Mouse (Mus musculus) skeletal muscle tissue, adult 2 months (tissue): Measurements from ENCODE around the gene Ddhd1.
"Not testable (repeated sequence)": the region's sequence is repeated elsewhere in the genome, so short reads cannot be mapped to it uniquely, and the experiment has no call there.

Source experiments
- DNase-seq: peaks from one replicate; pipeline ENCODE4 v3.0.0-alpha.2; 2012; ENCODE audit warnings: low read depth, low spot score

Gene Ddhd1

DNA sequence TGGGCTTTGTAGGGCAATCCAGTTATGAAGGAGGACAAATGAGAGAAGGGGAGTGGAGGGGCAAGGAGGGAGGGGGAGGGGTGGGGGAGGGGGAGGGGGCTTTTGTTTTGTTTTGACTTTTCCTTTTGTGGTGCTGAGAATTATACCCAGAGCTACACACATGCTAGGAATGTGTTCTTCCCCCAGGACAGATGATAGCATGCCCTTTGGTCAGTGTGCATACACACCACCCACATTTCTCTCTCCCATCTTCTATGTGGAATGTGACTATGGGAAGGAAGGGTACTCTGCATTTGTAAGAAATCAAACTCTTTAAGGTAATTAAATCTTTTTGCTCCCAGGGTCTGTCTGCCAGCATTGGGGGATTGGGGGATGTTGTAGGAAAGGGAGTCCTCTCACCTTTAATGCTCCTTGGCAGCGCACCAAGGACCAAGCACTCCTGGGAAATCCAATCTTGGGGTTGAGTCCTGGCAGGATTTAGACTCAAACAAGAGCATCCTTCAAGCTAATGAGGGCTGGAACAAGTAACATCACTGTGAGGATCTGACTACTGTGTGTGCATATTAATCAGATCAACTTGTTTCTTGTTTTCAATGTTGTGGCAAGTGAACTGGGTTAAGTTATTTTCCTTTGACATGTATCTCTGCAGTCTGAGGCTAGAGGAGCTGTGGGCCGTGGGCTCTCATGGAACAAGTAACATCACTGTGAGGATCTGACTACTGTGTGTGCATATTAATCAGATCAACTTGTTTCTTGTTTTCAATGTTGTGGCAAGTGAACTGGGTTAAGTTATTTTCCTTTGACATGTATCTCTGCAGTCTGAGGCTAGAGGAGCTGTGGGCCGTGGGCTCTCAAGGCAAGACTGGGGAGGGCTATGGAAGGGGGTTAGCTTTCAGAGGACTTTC lies 76.8 kb downstream of the Ddhd1 start:
- not testable (repeated sequence) for DNase-seq

DNA sequence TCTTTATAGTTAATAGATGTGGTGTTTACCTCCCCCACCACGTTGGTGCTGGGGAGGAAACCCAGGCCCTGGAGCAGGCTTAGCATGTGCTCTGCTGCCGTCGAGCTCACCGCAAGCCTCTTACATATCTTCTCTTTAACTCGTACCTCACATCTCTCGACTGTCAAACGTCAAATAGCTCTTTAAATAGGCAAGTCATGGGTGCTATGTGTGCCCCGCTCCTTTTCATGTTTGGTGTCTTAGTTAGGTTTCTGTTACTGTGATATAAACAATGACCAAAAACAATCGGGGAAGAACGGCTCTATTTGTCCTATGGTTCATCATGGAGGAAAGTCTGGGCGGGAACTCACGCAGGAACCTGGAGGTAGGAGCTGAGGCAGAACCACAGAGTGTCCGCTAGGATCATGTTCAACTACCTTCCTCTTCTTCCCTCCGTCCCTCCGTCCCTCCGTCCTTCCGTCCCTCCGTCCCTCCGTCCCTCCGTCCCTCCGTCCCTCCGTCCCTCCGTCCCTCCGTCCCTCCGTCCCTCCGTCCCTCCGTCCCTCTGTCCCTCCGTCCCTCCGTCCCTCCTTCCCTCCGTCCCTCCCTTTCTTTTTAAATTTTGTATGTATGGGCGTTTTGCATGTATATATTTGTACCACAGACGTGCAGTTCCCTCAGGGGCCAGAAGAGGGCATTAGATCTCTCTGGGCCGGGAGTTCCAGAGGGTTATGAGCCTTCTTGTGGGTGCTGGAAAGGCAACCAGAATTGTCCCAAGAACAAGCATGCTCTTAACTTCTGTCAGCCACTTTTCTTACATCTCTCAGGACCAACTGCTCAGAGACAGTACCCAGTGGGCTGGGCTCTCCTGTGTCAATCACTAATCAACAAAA lies 91.6 kb downstream of the Ddhd1 start:
- DNase-seq: peak; percentile 48

DNA sequence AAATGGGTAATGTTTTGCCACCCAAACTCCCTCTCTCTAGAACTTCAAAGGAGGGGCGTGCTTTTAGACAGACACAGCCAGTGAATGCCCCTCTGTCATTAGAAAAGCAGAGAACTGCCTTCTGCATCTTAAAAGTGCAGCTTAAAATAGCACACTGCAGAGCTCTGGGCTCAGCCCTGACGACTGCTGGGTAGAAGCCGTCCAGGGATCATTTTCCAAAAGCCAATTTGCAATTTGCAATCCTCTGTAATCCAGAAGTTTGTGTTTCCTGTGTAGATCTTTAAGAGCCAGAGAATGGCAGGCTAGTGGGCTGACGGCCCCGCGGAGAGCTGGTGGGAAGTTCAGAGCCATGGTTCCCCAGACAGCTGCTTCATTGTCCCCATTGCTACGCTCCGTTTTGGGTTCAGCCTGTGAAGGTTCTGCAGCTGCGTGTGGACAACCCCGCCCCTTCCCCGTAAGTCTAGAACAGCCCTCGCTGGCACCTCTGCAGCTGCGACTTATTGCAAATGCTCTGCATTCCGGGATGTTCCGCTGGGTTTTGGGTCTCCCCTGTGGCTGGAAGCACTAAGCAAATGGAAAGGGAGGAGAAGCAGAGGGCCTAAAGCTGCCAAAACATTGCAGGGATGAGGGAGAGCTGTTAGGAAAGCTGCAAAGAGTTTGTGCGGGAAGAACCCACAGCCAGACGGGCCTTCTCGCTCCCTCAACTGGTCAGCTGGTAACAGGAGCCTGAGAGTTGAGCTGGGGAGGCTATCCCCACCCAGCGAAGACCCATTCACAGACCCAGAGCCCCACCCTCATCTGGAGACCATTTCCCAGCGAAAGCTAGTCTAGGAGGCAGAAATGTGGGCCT lies 92.5 kb downstream of the Ddhd1 start:
- peak; percentile 70 for DNase-seq

DNA sequence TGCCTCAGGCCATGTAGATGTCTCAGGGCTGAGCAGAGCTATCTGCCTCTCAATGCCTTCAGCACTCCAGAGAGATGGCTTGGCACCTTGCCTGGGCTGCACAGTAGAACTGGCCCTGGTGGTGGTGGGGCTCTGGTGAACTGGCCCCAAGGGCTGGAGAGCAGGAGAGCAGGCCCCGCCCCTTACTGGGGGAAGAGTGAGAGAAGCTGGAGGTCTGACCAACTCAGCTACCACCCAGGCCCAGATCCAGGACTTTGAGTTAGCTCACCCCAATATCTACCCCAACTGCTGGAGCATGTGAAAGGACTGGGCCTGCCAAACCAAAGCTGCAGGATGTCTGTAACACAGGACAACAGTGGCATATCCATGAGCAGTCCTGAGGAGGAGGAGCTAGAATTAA lies 94.4 kb downstream of the Ddhd1 start:
- peak; percentile 55 for DNase-seq

DNA sequence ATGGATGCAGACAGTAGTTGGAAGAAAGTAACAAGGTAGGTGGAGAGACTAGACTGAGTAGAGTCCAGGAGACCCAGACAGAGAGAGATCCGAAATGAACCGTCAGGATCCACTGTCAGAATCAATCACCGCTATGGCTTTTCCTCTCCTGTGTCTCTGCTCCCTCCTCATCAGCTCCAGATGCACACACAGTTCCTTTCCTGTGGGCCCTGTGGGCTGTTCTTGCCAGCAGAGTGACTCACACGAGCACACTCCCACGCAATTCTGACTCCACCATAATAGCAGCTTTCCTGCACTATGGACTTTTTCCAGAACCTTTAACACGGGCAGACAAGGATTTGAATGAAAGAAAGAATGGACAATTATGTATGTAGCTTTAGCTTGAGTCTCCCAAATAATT lies 96.3 kb downstream of the Ddhd1 start:
- DNase-seq: peak; percentile 64

DNA sequence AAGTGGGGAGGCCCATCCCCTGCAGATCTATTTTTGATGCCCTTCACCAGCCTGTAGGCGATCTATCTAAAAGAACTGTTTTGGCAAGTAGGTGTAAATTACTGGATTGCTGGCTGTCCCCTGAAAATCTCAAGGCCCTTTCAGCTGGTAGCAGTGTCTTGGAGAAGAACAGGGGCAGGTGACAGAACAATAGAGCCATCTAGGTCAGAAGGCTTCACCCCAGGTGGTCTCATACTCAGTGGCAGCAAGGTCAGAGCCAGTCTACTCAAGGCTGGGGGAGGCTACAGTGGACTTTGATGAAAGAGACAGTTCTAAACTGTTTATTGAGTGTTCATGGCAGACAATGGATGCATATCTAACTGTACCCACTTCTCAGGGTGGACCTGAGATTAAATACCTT lies 98.9 kb downstream of the Ddhd1 start:
- no peak for DNase-seq

DNA sequence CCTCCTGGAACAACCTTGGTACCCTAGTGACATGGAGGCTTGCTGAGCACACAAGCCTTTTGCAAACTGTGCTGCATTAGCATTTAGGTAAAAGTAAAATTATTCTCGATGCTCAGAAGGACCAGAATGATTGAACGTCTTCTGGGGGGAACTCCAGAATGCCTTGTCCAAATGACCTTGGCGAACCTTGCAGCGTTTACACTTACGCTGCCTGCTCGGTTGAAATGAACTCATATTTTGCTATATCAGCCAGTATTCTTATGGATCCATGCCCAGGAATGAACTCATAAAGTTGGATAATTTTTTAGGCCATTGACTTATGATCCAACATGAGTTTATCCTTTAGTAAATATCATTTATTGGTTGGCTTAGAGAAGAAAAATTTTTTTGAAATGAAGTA lies 103.6 kb downstream of the Ddhd1 start:
- peak; percentile 62 for DNase-seq

DNA sequence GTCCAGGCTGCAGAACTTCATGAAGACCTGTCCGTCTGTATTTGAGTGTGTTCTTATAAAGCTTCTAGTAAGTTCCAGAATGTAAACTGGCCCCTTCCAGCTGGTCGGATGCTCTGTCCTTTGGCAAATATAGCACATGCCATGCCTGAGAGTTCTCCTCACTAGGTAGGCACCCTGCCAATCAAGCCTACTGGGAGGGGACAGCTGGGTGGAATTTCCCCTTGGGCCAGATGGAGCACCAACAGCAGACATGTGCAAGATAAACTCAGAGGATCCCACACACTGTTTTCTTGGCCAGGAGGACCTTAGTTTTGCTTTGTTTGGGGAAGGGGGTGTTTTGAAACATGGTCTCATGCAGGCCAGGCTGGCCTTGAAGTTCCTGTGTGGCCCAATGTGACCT lies 104.1 kb downstream of the Ddhd1 start:
- DNase-seq: peak; percentile 68

DNA sequence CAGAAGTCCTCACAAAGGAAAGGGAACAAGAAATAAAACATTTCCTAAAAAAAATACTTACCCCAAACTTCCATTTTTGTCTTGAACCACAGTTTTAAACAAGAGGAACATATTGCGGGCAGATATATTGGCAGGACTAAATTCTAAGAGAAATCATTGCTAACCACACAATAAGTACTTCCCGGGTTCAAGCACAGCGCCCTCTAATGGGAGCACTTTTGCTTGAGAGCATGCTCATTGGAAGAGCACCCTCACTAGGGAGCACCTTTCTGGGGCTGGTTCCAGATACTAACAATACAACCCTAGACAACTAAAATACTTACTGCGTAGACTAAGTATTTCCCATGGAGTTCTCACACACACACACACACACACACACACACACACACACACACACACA lies 105.5 kb downstream of the Ddhd1 start:
- no peak for DNase-seq

DNA sequence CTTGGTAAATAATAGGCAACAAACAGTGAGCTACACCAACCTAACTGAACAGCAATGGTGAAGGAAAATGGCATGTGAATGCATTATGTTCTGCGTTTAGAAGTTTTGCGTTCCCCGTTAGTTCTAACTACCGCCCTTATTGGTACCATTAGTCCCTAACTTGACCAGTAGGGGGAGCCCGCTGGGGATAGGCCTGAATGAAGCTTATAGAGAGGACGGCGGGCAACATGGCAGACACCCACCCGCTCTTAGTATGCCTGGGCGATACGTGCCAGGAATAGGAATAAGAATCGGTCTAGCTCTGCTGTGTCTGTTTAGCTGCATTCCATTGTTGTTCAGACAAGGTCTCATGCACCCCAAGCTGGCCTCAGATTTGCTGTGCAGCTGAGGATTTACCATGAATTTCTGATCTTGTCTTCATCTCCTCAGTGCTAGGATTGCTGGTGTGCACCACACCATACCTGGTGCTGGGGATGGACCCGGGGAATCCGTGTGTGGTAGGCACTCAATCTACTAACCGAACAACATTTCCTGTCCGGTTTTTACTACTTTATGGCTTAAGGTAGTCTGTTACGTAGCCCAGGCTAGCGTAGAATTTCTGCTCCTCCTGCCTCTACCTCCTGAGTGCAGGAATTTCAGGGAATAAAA lies 106.7 kb downstream of the Ddhd1 start:
- DNase-seq: no peak

DNA sequence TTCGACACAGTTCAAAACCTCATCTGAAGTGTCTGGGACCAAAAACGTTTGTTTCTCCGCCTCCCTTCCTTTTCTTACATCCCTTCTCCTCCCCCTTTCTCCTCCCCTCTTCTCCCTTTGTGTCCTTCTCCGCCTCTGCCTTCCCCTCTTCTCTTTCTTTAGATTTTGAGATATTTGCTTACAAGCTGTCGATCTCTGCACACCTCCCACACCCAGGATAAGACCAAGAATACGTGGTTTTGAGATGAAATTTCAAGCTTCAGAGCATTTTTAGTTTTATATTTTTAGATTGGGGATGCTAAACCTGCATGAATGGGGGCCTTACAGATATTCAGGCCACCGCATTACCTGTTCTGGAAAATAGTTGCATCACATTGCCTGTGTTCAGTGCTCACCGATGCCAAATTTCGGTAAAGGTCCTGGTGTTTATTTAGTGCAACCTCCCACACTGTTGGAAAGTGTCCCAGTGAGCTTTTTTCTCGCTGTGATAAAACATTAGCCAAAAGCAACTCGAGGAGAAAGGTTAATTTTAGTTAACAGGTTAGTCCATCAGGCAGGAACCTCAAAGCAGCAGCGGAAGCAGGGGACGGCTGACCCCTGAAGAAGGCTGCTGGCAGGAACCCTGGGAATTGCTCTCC lies 107.8 kb downstream of the Ddhd1 start:
- DNase-seq: no peak

DNA sequence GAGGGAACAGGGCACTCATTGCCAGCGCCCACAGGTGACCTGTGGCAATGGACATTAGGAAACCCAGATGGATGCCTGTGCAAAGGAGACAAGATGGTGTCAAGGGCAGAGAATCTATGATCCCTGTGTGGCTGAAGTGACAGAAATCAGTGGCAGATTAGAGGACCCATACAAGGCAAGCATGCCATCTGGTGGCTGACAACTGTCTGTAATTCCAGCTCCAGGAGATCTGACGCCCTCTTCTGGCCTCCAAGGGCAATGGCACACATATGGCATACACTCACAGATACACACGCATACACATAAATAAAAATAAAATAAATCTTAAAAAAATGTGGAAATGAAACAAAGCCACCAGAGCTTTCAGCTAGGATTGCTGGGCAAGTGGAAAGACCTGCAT lies 109.8 kb downstream of the Ddhd1 start:
- no peak for DNase-seq

DNA sequence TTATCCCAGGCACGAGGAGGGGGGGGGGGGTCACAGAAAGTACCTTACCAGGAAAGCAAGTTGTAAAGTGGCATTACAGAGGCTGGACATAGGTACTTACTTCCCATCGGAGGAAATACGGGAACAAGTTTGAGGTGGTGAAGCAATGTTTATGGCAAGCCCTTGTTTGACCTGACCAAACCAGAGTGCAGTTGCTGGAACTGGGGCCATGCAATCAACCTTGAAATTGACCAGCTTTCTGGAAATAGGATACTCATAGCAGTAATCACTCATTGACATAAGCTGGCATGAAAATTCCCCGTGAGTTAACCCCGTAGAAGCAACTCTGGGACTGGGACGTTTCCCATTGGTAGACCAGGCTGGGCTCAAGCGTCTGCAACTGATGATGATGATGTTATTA lies 113.0 kb downstream of the Ddhd1 start:
- no peak for DNase-seq

DNA sequence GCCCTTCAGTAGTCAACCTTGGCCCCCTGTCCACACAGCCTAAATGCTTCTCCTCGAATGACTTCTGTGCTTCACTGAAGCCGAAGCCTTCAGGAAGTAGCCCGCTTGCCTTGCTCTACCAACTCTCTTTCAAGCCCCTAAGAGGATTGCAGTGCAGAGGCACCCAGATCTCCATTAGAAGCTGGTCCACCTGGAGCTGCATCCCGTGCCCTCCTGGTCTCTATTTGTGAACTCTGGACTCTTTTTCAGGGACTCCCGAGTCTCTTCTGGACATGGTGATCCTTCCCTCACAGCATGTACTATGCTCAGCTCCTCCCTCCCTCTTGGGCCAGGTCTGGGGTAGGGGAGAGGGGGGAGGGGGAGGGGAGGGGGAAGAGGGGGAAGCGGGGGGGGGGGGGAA lies 113.9 kb downstream of the Ddhd1 start:
- no peak for DNase-seq

DNA sequence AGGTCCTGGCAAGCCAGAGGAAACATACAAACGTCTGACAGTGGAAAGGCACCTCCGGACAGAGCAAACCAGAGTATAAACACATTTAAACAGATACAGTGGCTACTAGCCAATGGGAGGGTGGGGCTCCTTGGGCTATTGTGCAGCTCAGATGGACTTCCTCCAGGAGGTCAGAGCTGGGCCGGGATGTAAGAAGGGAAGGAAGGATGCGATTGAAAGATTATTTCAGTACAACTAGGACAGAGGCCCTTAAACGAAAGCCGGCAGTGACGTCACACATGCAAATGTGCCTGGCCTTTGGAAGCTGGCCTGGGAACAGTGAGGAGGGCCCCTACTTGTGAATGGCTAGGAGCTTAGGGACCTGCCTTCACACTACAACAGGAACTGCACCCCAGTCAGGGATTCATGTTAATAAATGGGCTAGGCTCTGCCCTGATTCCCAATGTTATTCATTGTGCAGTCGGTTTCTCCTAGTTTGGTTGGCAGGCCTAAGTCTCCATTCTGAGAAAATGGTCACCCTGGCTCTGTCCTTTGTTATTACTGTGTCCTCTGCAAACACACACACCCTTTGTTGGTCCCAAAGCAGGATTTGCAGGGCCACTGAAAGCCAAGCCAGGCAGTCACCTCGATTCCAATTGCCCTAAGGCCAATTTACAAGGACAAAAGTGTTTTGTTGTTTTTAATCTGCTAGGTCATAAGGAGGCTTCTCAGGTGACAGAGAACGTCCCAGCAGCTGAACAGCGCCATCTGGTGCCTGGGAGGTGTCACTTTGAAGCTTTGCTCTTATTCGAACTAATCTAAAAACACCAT lies 118.1 kb downstream of the Ddhd1 start:
- peak; percentile 85 for DNase-seq
